Mouse (Mus musculus) liver, postnatal 0 days (tissue): ENCODE data around the gene Fosb.

ENCODE experiments used
- CTCF ChIP-seq: sonication (generic); IDR thresholded peaks from 2 replicates; pipeline ENCODE4 v1.5.1; 2016; ENCODE audit warnings: antibody characterized with exemption, low read depth
- EP300 ChIP-seq: IDR thresholded peaks from 2 replicates; pipeline ENCODE4 v1.6.1; 2016; ENCODE audit warnings: antibody characterized with exemption, low read depth, mild to moderate bottlenecking

GRCm38 (mm10) chr7:19338596-19338995 lies 28.7 kb upstream of the Fosb start:
- TF ChIP-seq CTCF (no peak), EP300 (no peak)
